Mouse (Mus musculus) kidney, embryonic 16.5 days (tissue): Measurements from ENCODE around the gene Grip2. TPM values are rescaled to one million over a fixed set of nuclear protein-coding genes. Genes with fewer than 3 reads are reported as not detected.

Experiments
- ATAC-seq: fragments of 200-750 bp; cut with Nextera tagmentation; 2 replicates; pipeline ENCODE4 v1.8.0; 2017; ENCODE audit warnings: moderate TSS enrichment; ENCODE audit not compliant: low FRiP score, low TSS enrichment
- H3K27ac ChIP-seq: fragments of 300-500 bp; sonication (generic); 2 replicates; pipeline ENCODE4 v1.5.1; 2014; ENCODE audit warnings: low read length
- H3K27me3 ChIP-seq: fragments of 300-500 bp; sonication (generic); 2 replicates; pipeline ENCODE4 v1.6.1; 2014; ENCODE audit warnings: low read length, control low read depth, mixed read lengths; ENCODE audit not compliant: insufficient read depth
- H3K36me3 ChIP-seq: fragments of 300-500 bp; sonication (generic); 2 replicates; pipeline ENCODE4 v1.6.1; 2014; ENCODE audit warnings: low read length, control low read depth, mixed read lengths; ENCODE audit not compliant: insufficient read depth
- H3K4me1 ChIP-seq: fragments of 300-500 bp; sonication (generic); 2 replicates; pipeline ENCODE4 v1.6.1; 2014; ENCODE audit warnings: low read length, control low read depth, mixed read lengths; ENCODE audit not compliant: insufficient read depth
- H3K4me2 ChIP-seq: fragments of 300-500 bp; sonication (generic); replicated peaks from 2 replicates; pipeline ENCODE4 v1.6.1; 2014; ENCODE audit warnings: low read depth, low read length
- H3K4me3 ChIP-seq: fragments of 300-500 bp; sonication (generic); 2 replicates; pipeline ENCODE4 v1.5.1; 2014; ENCODE audit warnings: mild to moderate bottlenecking, low read length
- H3K9ac ChIP-seq: fragments of 300-500 bp; sonication (generic); replicated peaks from 2 replicates; pipeline ENCODE4 v1.6.1; 2014; ENCODE audit warnings: low read length
- H3K9me3 ChIP-seq: fragments of 300-500 bp; sonication (generic); 2 replicates; pipeline ENCODE4 v1.6.1; 2016; ENCODE audit warnings: low read length, control low read depth
- WGBS: fragments of 180-500 bp; shearing (Covaris S2); extraction: QIAGEN DNeasy Blood & Tissue Kit; methylation state at CpG from one replicate; pipeline ENCODE4 v1.1.7; 2014; 5-methylcytosine and 5-hydroxymethylcytosine counted together
- polyA plus RNA-seq: library from polyadenylated mRNA; unstranded; fragments of >200 nt; fragmentation: Nextera tagmentation; extraction: Ambion mirVana; gene quantifications from 2 replicates; pipeline ENCODE4 v1.2.1, GENCODE M21; 2015

Grip2 gene
- 0.59 and 0.84 TPM in 2 replicates for polyA plus RNA-seq

DNA sequence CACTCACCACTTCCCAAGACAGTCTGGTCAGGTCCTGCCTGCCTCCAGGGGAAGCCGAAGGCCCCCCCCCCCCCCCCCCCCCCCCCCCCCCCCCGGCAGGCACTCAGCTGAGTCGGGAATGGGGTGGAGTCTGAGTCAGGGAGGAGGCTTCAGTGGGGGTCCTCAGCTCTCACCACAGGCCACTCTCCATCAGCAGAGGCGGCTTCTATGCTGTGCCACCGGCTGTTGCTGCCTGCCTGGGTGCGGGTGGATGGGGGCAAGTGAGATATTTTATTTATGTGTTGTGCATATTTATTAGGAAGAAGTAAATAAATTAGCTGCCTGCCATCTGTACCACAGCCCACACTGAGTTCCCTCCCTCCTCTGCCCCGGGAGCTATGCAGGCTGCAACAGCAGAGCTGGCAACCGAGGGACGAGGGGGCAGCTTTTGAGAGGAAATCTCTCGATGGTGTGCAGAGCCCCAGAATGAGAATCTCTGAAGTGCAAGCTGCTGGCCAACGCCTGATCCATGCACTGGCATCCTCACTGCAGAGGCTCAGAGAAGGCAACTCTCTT is at the start of gene Grip2:
TSS of gene Grip2 (minus strand) at position 235 of the 555 bp plus-strand sequence.
- Histone ChIP-seq H3K4me1 (no peaks in the 10 kb centered on the region), H3K27me3 (no peaks in the 10 kb centered on the region), H3K36me3 (no peaks in the 10 kb centered on the region), H3K4me2 (no peak within 1 kb of the TSS), H3K9me3 (no peaks in the 10 kb centered on the region), H3K27ac (no peak within 1 kb of the TSS), H3K4me3 (no peak within 1 kb of the TSS), H3K9ac (no peak within 1 kb of the TSS)
- no peak for ATAC-seq
- WGBS: 54% methylated on average over 6 of the region's 11 CpGs

DNA sequence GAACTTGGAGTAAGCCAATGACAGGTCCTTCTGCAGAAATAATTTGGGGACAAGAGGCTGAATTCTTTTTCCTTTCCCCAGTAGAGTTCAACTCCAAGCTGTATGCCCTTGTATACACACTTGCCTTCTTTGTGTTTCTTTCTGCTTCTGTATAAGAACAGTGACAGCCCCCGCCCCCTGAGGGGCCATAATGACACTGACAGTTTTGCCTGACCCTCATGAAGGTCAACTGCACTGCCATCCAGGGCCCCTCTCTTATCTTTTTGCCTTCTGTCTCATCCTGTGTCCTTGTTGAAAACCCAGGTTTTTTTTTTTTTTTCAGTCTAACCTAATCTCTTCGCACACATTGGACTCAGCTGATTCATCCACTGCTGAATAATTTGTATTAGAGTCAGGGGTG is 45.7 kb upstream of the Grip2 start:
- ATAC-seq: no peak
- 58% methylated on average over 2 of the region's 2 CpGs for WGBS
- Histone ChIP-seq H3K36me3 (no peaks in the 10 kb centered on the region), H3K4me3 (no peak overlapping the region), H3K4me2 (no peak overlapping the region), H3K27me3 (no peaks in the 10 kb centered on the region; the same call in 1 of the 2 replicates), H3K4me1 (no peaks in the 10 kb centered on the region), H3K9ac (no peak overlapping the region), H3K9me3 (no peaks in the 10 kb centered on the region), H3K27ac (no peak overlapping the region)

DNA sequence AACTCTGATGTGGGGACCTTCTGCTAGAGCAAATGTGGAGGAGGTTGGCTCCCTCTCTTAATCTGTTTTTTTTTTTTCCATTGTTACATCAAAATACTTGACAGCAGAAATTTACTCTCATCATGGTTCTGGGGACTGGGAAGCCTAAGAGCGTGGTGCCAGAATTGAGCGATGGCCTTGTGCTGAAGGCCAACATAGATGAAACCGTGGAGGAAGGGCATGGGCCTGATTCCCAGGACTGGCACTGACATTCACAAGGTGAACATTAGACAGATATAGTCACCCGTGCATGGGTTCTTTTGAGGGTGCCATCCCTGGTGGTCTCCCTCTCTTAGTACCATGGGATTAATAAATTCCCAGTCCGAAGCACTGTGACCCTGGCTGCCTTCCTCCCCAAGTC is 41.0 kb upstream of the Grip2 start:
- no peak overlapping the region for H3K9ac ChIP-seq
- no peak for ATAC-seq
- H3K27me3 ChIP-seq: no peaks in the 10 kb centered on the region; the same call in 1 of the 2 replicates
- no peaks in the 10 kb centered on the region for H3K9me3 ChIP-seq
- no peak overlapping the region for H3K4me3 ChIP-seq
- WGBS: 86% methylated on average over 5 of the region's 5 CpGs
- no peak overlapping the region for H3K4me2 ChIP-seq
- H3K4me1 ChIP-seq: no peaks in the 10 kb centered on the region
- H3K27ac ChIP-seq: no peak overlapping the region
- H3K36me3 ChIP-seq: no peaks in the 10 kb centered on the region

- Histone ChIP-seq H3K4me2 (no peak overlapping the region), H3K36me3 (no peaks in the 10 kb centered on the region), H3K27me3 (no peaks in the 10 kb centered on the region; the same call in 1 of the 2 replicates), H3K4me1 (no peaks in the 10 kb centered on the region), H3K4me3 (no peak overlapping the region), H3K27ac (no peak overlapping the region), H3K9me3 (0 out of 2 replicates have a peak, but pooled peaks cover 3% of the 10 kb centered on the region), H3K9ac (no peak overlapping the region)
- ATAC-seq: no peak
- 84% methylated on average over 11 of the region's 11 CpGs for WGBS
Measured at GRCm38 (mm10) chr6:91865601-91866000, 38.6 kb upstream of the Grip2 start.

GRCm38 (mm10) chr6:91864595-91864994 is 37.5 kb upstream of the Grip2 start:
- Histone ChIP-seq H3K27me3 (no peaks in the 10 kb centered on the region; the same call in 1 of the 2 replicates), H3K4me3 (no peak overlapping the region), H3K9me3 (0 out of 2 replicates have a peak, but pooled peaks cover 3% of the 10 kb centered on the region), H3K4me1 (no peaks in the 10 kb centered on the region), H3K27ac (no peak overlapping the region), H3K4me2 (no peak overlapping the region), H3K36me3 (no peaks in the 10 kb centered on the region), H3K9ac (no peak overlapping the region)
- no peak for ATAC-seq
- 73% methylated on average over 5 of the region's 5 CpGs for WGBS

- Histone ChIP-seq H3K36me3 (no peaks in the 10 kb centered on the region), H3K27me3 (no peaks in the 10 kb centered on the region), H3K4me3 (no peak overlapping the region), H3K9me3 (0 out of 2 replicates have a peak, but pooled peaks cover 3% of the 10 kb centered on the region), H3K9ac (no peak overlapping the region), H3K4me1 (no peaks in the 10 kb centered on the region), H3K4me2 (no peak overlapping the region), H3K27ac (no peak overlapping the region)
- no peak for ATAC-seq
Measured at GRCm38 (mm10) chr6:91862848-91863247, 35.8 kb upstream of the Grip2 start.

DNA sequence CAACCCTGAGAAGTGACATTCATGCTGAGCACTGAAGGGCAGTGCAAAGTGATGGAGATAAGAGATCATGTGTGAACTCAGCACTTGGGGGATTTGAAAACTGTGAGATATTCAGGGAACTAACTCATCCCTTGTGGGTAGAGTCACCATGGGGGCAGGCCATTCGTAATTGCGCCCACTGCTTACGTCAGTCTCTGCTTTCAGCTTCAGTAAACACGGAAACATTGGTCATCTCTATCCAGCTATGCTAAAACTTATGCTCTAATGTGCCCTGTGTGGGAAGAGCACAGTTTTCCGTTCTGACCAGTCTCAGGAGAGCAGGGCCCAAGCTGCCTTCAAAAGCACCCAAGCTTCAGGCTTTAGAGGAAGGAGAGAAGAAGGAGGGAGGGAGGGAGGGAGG is 31.3 kb upstream of the Grip2 start:
- H3K9ac ChIP-seq: no peak overlapping the region
- H3K9me3 ChIP-seq: 0 out of 2 replicates have a peak, but pooled peaks cover 3% of the 10 kb centered on the region
- H3K4me3 ChIP-seq: no peak overlapping the region
- no peak overlapping the region for H3K27ac ChIP-seq
- no peaks in the 10 kb centered on the region for H3K4me1 ChIP-seq
- no peak overlapping the region for H3K4me2 ChIP-seq
- ATAC-seq: no peak
- H3K27me3 ChIP-seq: no peaks in the 10 kb centered on the region
- WGBS: 65% methylated on average over 5 of the region's 5 CpGs
- no peaks in the 10 kb centered on the region for H3K36me3 ChIP-seq

- 9% methylated on average over 2 of the region's 2 CpGs for WGBS
- no peaks in the 10 kb centered on the region for H3K27me3 ChIP-seq
- H3K4me2 ChIP-seq: no peak overlapping the region
- no peaks in the 10 kb centered on the region for H3K4me1 ChIP-seq
- no peak overlapping the region for H3K27ac ChIP-seq
- H3K9ac ChIP-seq: no peak overlapping the region
- H3K4me3 ChIP-seq: no peak overlapping the region
- no peaks in the 10 kb centered on the region for H3K36me3 ChIP-seq
- H3K9me3 ChIP-seq: no peaks in the 10 kb centered on the region
- ATAC-seq: no peak
Measured at GRCm38 (mm10) chr6:91852550-91852949, 25.5 kb upstream of the Grip2 start.

- no peak for ATAC-seq
- Histone ChIP-seq H3K9me3 (no peaks in the 10 kb centered on the region), H3K4me1 (peaks cover 8% of the 10 kb centered on the region), H3K27me3 (peaks cover 57% of the 10 kb centered on the region), H3K9ac (0 out of 2 replicates have a peak overlapping the region, but pooled peaks have one; percentile 14), H3K36me3 (no peaks in the 10 kb centered on the region), H3K4me3 (peak overlapping the region; percentile 49), H3K27ac (no peak overlapping the region), H3K4me2 (peak overlapping the region; percentile 84)
- 4% methylated on average over 62 of the region's 69 CpGs for whole genome bisulfite sequencing
Measured at GRCm38 (mm10) chr6:91843628-91844153, 16.6 kb upstream of the Grip2 start.

- Histone ChIP-seq H3K27ac (no peak overlapping the region), H3K27me3 (peaks cover 57% of the 10 kb centered on the region), H3K9ac (0 out of 2 replicates have a peak overlapping the region, but pooled peaks have one; percentile 14), H3K36me3 (no peaks in the 10 kb centered on the region), H3K9me3 (no peaks in the 10 kb centered on the region), H3K4me3 (peak overlapping the region; percentile 49), H3K4me2 (peak overlapping the region; percentile 84), H3K4me1 (peaks cover 8% of the 10 kb centered on the region)
- WGBS: 3% methylated on average over 35 of the region's 46 CpGs
- ATAC-seq: no peak
Measured at GRCm38 (mm10) chr6:91842897-91843627, 16.0 kb upstream of the Grip2 start.
